Mouse (Mus musculus): ENCODE measurements around the gene Smg6.

GRCm38 (mm10) chr11:75189713-75190370 is 264.2 kb downstream of the Smg6 start:
- TF ChIP-seq CTCF (IDR thresholded peaks at IDR 0.05; ENCODE audit: low read depth, low read length), result no peak
- no peak for TF ChIP-seq POLR2A (IDR thresholded peaks at IDR 0.05; ENCODE audit: insufficient read depth, low read length)

All from ES-Bruce4 (cell line).